Mouse (Mus musculus) ovary, postnatal 14 days (tissue): ENCODE data around the gene Fam69a.
"Not testable (repeated sequence)": the region's sequence is repeated elsewhere in the genome, so short reads cannot be mapped to it uniquely, and the experiment has no call there.

Experiments
- DNase-seq: peaks from one replicate; pipeline ENCODE4 v3.0.0; 2022; ENCODE audit warnings: low spot score

Fam69a gene

DNA sequence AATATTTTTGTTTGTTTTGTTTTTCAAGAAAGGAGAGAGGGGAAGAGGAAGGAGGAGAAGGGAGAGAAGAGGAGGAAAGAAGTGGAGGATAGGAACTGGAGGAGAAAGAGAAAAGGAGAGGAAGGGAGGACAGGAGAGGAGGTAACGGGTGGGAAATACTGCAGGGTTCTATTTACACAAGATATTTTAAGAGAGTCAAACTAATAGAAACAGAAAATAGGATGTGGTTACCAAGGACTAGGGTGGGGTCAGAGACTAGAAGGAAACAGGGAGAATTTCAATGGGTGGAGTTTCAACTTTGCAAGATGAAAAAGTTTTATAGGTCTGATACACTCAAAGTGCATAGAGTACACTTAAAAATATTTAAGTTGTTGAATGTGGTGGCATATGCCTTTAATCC is 7.0 kb downstream of the Fam69a start:
- no peak for DNase-seq

DNA sequence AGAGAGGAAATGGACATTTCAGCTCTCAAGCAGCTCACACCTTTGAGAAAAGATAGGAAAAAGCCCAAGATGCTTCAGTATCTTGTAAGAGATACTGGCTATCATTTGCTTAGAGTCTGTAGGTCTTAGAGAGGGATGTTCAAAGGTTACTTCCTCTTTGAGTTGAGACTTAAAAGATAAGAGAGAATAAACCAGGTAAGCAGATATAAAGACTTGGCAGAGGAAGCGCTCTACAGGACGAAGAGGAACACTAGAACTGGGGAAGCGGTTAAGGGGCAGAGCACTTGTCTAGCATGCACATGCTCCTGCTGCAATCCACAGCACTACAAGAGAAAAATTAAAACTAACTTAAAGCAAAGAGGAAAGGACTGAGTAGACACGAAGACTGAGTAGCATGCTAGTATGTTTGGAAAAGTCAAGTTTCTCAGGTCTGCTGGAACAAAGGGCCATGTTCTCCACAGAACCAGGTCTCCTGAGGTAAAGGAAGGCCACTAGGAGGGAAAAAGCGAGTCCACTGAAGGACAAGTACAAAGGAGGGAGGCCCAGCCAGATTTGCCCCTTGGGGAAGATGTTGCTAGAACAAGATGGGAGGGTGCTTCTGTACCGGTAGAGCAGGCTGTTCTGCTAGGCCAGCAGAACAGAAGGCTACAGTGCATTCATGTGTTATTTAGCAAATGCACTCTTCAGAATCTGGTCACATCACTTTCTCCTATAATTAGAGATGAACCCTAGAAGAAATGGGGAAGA is 8.4 kb downstream of the Fam69a start:
- no peak for DNase-seq

DNA sequence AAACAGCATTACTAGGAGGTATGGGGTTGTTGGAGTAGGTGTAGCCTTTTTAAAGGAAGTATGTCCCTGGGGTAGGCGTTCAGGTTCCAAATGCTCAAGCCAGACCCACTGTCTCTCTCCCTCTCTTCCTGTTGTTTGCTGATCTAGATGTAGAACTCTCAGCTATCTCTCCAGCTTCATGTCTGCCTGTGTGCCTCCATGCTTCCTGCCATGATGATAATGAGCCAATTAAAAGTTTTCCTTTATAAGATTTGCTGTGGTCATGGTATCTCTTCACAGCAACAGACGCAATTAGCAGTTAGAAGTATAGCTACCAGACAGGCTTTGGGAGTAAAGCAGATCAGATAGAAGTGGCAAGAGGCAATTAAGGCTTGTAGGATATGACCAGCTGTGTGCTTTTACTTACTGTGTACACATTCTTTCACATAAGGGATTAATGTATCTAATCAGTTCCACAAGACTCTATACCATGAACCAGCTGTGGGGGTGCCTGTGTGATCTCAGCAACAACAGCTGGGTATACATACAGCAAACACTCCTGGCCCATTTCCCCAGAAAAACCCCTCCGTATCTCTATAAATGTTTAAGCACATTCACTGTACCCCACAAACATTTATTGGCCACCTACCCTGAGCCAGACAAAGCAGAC is 9.1 kb downstream of the Fam69a start:
- no peak for DNase-seq

DNA sequence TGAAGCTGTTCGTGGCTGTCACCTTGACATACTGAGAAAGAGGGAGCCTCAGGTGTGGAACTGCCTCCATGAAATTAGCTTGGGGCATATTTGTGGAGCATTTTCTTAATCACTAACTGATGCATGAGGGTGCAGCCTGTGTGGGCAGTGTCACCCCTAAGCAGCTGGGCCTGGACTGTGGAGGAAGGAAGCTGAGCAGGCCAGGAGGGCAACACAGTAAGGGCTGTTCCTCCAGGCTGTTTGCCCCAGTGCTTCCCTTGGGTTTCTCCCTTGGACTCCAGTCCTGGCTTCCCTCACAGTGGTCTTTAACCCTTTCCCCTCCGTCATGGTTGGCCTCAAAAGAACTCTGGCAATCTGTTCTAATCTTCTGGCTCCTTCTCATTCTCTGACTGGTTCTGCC is 13.6 kb downstream of the Fam69a start:
- DNase-seq: no peak

DNA sequence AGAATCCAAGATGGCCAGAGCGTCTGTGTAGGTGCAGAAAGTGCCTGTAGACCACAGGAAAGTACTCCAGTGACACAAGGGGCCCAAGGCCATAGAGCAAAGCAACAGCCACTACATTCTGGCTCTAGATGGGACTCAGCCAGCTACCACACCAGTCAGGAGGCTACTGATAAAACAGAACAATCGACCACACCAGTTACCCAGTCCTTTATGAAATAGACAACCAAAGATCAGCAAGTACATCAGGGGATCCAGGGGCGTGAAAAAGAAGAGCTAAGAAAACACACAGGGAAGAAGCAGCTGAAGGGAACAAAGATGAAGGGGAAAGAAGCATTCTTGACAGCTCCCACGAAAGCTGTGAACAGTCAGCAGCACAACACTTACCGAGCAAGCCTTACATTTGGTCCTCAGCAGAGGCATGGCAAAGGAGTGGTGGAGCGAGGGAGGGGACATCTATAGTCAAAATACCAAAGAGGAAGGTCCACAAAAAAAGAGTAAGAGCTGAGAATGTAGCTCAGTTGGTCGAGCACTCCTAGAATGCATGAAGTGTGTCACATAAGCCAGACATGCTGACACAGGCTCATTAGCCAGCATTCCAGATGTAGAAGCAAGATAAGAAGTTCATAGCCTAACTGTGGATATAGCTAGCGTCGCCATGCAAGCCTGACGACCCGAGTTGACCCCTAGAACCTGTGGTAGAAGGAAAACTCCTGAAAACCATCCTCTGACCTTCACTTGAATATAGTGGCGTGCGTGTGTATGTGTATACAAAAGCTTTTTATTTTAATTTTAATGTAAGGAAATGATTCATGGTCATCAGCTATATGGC is 14.2 kb downstream of the Fam69a start:
- DNase-seq: no peak

DNA sequence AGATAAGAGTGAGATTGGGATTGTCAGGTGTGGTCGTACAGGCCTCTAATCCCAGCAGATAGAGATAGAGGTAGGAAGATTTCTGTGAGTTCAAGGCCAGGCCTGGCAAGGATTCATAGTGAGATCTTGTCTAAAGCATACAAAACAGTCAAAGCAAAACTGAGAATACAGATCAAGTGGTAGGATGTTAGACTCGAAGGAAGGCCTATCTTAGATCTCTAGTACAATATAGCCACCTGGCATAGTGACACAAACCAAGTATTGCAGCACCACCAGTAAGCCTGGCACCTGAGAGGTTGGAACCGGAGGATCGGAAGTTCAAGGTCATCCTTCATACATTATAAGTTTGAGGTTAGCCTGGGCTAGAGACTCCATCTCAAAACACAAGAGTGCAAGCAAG is 15.8 kb downstream of the Fam69a start:
- no peak for DNase-seq

DNA sequence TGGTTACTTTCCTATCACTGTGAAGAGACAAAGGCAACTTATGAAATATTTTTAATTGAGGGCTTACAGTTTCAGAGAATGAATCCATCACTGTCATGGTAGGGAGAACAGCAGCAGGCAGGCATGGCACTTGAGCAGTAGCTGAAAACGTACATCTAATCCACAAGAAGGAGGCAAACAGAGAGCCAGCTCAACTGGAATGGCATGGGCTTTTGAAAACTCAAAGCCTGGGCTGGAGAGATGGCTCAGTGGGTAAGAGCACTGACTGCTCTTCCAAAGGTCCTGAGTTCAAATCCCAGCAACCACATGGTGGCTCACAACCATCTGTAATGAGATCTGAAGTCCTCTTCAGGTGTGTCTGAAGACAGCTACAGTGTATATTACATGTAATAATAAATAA is 17.1 kb downstream of the Fam69a start:
- not testable (repeated sequence) for DNase-seq

DNA sequence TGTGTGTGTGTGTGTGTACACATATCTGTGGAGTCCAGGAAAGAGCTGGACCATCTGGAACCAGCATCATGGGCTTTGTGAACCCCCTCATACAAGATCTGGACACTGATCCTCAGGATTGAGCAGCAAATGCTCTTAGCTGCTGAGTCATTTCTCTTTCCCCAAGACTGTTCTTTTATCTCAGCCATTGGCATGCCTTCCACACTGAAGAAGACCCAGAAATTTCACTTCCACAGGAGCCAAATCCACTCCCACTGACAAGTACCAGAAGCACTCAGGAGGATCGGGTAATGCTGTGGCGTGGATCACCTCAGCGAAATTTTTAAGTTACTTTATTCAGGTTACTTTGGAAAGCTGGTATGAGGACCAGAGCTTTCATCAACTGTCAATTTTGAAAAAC is 18.8 kb downstream of the Fam69a start:
- no peak for DNase-seq

DNA sequence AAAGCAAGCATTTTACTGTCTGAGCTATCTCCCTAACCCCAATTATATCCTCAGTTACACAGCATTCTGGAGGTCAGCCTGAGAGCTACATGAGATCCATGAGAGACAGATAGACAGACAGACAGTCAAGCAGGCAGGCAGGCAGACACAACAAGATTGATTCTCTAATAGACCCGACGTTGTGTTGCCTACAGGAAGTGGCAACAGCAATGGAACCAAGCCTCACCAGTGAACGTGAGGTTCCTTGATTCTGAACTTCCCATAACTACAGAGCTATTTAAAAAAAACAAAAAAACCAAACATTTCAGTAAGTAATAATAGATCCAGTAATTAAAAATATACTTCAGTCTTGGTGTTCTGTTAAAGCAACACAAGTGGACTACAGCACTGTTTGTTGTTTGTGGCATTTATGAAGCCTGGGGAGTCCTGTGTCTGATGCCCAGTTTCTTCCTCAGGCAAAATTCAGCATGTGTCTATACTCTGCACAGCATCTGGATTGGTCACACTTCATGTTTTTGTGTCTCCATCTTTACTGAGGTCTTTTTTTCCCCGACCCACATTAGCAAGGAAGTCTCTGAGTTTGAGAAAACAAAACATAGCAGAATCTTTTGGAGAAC is 19.9 kb downstream of the Fam69a start:
- no peak for DNase-seq

DNA sequence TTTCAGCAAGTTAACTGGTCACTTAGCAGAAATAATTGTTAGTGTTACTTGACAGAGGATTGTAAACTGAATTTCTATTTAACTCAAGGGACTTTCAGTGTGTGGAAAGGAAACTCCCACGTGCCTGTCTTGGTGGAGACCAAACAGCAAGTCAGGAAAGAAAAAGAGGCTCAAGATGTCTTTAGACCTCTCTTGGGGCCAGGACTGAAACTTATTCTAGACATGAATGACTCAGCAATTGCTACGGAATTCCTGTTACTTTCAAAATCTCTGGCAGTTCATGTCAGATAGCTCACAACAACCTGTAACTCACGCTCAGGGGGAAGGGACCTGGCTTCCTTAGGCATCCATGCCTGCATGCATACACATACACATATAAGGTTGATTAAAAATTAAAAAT is 20.7 kb downstream of the Fam69a start:
- DNase-seq: no peak

DNA sequence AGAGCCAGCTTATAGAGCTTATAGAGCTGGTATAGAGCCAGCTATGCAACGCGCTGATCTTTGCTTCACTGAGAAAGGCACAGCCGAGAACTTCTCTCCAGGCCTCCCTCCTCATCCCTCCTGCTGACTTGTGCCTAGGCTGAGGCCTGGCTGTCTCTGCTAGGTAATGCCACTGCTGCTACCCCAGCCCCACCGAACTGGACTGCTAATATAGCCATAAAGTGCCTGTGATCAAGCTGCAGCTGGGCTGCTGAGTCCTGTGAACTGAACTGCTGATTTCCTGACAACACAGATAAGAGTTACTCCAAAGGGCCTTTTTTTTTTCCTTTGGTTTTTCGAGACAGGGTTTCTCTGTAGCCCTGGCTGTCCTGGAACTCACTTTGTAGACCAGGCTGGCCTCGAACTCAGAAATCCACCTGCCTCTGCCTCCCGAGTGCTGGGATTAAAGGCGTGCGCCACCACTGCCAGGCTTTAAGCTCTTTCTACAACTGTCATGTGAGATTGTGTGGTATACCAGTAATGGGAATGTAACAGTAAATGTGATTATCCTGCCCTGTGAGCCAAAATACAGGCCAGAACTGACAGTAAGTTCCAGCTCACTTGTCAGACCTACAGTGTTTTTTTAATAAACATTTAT is 21.4 kb downstream of the Fam69a start:
- DNase-seq: no peak

DNA sequence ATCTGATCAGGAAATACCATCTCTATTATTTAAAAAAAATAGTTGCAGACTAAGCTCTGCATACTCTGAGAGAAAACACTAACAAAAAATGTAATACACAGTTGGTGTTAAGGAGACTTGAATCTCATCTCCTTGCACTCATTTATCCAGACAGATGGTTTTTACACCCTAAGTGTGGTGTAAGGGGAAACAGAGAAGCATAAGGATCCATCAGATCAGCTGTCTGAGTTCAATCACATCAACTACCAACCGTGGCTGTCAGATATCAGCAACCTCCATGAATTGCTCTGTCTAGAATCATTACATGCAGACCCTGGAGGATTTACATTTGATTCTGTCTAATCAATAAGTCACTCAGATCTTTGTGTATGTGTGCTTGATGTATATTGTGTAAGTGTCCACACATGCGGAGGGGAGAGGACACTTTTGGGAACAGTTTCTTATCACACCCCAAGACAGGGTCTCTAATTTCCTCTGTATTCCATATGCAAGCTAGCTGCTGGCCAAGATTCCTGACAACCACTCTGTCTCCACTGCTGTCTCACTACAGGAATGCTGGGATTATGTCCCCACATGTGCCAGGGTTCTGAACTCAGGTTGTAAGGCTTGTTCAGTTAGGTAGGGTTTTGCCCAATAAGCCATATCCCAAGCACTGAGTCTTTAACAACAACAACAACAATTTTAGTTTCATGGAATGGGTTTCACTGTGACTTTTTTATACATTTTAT is 22.7 kb downstream of the Fam69a start:
- DNase-seq: no peak

DNA sequence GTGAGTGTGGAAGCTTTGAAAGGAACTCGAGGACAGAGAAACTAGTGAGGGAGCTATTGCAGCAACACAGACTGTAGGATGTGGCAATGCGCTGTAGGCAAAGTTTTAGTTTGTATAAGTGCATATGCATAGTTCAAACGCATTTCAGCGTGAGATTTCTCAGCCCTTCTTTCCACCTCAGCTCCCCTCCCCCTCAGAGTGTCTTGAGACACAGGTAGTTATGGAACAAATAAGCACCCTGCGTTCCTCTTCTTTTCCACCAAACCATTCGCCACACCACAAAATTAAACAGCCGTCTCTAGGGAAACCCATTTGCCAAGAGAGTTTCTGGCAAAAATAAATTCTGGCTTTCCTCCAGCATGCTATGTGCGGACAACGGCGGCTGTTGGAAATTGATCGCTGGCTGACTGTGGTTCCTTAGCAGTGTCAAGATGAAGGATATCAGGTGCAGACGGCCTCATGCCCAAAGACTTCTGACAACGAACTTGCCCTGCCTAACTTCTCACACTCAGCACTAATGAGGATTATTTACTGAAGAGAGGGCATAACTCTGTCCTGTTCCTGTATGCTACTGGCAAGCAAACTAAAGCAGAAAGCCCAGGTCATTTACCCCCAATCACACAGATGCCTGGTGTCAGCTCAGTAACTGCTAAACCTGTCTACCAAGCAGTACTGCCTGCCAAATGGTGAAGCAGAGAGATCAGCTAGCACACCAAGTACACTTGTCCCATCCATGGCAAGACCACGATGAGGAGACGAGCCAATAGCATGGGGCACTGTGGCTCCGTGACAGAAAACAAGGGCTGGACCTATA is 25.2 kb downstream of the Fam69a start:
- peak; percentile 28 for DNase-seq

DNA sequence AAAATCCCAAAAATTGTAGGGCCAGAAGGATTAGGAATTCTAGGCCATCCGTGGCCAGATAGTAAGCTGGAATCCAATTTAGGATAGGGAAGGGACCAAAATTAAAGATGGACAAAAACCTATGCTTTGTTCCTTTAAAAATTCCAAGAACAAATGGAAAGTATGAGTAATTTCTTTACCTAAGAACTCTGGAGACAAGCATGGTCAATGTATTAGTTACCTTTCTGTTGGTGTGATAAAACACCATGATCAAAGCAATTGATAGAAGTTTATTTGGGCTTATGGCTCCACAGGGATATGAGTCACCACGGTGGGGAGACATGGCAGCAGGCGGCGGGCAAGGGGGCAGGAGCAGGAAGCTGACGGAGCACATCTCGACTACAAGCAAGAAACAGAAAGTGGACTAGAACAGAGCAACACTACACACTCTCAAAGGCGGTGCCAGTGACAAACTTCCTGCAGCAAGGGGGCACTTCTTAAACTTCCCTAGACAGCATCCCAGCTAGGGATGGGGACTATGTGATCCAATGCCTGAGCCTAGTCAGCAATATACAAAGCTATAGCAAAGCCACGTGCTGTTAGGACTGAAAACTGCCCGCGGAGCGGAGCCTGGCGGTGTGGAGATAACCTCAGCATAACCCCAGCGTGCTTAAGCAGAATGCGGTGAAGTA is 26.2 kb downstream of the Fam69a start:
- DNase-seq: no peak

DNA sequence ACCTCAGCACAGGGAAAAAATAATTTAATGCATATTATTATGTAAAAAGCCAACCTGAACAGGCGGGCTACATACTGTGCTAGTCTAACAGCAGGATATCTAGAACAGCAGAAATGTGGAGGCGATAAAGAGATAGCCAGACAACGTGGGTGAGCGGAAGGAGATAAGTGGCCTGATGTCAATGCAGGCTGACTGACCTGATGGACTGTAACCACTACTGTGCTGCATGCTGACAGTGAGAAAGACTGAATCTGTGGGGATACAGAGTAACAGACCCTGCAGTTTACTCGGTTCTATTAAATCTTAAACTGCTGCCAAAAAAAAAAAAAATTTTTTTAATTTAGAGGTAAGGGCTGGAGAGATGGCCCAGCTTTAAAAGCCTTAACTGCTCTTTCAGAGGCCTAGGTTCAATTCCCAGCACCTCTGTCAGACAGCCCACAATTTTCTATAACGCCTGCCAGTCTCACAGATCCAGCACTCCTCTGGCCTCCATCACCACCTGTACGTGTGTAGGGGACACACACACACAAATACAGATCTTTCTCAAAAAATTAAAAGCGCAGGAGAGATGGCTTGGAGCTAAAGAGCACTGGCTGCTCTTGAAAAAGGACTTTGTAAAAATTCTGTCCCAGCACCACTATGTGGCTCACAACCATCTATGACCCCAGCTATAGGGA is 27.1 kb downstream of the Fam69a start:
- no peak for DNase-seq

DNA sequence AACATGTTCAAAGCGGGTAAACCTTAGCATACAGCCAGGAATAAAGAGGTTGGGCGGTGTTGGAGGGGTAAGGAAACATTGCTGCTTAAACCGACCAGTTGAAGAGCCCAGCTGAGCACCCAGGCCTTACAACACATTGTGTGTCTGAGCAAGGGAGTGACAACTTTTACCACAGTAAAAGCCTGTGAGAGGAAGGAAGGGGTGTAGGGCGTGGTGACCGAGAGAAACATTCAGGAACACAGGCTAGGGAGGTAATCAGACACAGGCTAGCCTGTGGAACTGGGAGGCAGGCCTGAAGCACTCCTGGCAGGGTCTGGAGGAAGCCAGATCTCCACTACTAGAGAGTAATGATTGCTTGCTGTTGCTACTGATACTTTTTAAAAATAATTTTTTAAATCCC is 36.2 kb downstream of the Fam69a start:
- DNase-seq: no peak

DNA sequence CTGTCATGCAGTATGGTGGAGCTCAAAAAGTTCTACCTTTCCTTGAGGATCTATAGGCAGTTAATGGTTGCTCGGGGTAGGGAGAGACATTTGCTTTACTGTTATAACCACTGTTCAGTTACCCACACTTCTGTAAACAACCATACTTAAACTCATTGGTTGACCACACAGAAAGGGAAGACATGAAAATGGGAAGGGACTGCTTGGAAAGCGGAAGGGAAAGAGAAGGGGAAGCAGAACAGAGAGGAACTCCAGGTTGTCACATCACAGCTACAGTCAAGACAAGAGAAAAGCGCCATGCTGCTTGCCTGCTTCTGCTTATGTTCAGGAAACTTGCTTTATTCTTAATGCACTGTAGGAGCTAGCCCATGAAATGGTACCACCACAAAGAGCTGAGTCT is 37.3 kb downstream of the Fam69a start:
- no peak for DNase-seq

DNA sequence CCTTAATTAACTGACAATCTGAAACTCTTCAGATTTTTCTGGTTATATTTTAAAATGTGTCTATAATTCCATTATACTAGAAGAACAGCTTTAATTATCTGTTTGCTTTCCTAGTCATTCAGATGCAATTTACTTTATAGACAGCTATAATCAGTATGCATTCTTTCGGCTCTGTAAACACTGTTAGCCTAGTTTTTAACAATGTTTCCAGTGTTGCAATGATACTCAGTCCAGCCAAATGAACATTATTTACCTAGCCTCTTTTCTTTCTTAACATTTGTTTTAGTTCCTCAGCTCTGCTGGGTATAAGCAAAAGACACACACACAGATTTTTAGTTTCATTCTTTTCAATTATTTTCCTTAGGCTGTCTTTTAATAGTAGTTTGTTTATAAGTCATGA is 38.0 kb downstream of the Fam69a start:
- DNase-seq: no peak

DNA sequence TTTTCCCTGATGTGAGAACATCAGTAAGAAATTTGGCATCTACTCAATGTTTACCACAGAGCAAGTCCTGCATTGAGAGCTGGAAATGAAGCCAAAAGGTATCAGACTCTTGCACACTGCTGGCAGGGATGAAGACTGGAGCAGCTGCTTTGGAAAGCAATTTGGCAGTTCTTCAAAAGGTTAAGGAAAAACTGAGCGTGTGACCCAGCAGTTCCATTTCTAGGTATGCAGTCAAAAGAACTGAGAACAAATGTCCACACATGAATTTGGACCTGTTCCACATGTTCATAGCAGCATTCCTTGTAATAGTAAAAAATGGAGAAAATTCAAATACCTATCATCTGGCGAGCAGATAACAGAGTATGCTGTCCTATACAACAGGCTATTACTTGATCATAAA is 39.3 kb downstream of the Fam69a start:
- no peak for DNase-seq
